In genomic region chr9:102355726-102356125, GRCm38 (mm10) we compare ENCODE assay signal across 21 mouse cellular contexts. TPM values are rescaled to one million over a fixed set of nuclear protein-coding genes. Genes with fewer than 3 reads are reported as not detected.
A peak's percentile ranks its signal among the peaks of the same experiment; 100 is the strongest.
DNase-seq lines count a peak whose midpoint lies in the region; ATAC-seq and TF ChIP-seq lines count a peak whose summit lies in the region.
"Had no signal": no experiment of that assay in that cellular context is flagged by ENCODE, and none has a peak within 500 bp of the region (broad histone marks: within the 10 kb centered on the region; RNA-seq: fewer than 3 reads in every experiment).

No protein-coding gene starts in this region.

- no peak overlapping the region for H3K9ac ChIP-seq in forebrain, embryonic 11.5 days (ENCODE audit: low read length)
- H3K9ac ChIP-seq in forebrain, embryonic 13.5 days: no peak overlapping the region
- H3K9ac ChIP-seq in midbrain, embryonic 11.5 days (ENCODE audit: low read length): no peak overlapping the region
- no peak overlapping the region for H3K9ac ChIP-seq in stomach, postnatal 0 days (ENCODE audit: low read length)
- H3K9ac ChIP-seq: embryonic facial prominence, embryonic 13.5 days; heart, embryonic 13.5 days; hindbrain, embryonic 12.5 days had no signal

- no peaks in the 10 kb centered on the region for H3K9me3 ChIP-seq in forebrain, embryonic 11.5 days (ENCODE audit: control insufficient read depth, low read length)
- no peaks in the 10 kb centered on the region for H3K9me3 ChIP-seq in forebrain, embryonic 13.5 days (replicated peaks)
- H3K9me3 ChIP-seq in midbrain, embryonic 11.5 days (ENCODE audit: control insufficient read depth, low read length): no peaks in the 10 kb centered on the region
- H3K9me3 ChIP-seq in midbrain, embryonic 10.5 days (replicated peaks): no peaks in the 10 kb centered on the region
- H3K9me3 ChIP-seq in stomach, postnatal 0 days (ENCODE audit: control insufficient read depth, low read length): no peaks in the 10 kb centered on the region
- H3K9me3 ChIP-seq: embryonic facial prominence, embryonic 13.5 days; heart, embryonic 13.5 days; hindbrain, embryonic 12.5 days had no signal

- peaks cover 11% of the 10 kb centered on the region for H3K4me1 ChIP-seq in forebrain, embryonic 11.5 days (replicated peaks; ENCODE audit: control insufficient read depth, insufficient read depth, low read length)
- H3K4me1 ChIP-seq in forebrain, embryonic 13.5 days: peaks cover 30% of the 10 kb centered on the region
- H3K4me1 ChIP-seq in midbrain, embryonic 11.5 days (ENCODE audit: control insufficient read depth, insufficient read depth, low read length): peaks cover 15% of the 10 kb centered on the region
- H3K4me1 ChIP-seq in midbrain, embryonic 10.5 days: peaks cover 32% of the 10 kb centered on the region
- H3K4me1 ChIP-seq in stomach, postnatal 0 days (replicated peaks; ENCODE audit: control insufficient read depth, insufficient read depth): no peaks in the 10 kb centered on the region

- peaks cover 19% of the 10 kb centered on the region; the same call in 1 of the 2 replicates for H3K27me3 ChIP-seq in forebrain, embryonic 11.5 days (ENCODE audit: control insufficient read depth, insufficient read depth, low read length)
- H3K27me3 ChIP-seq in forebrain, embryonic 13.5 days: peaks cover 42% of the 10 kb centered on the region
- H3K27me3 ChIP-seq in midbrain, embryonic 11.5 days (ENCODE audit: control insufficient read depth, insufficient read depth, low read length): peaks cover 24% of the 10 kb centered on the region
- H3K27me3 ChIP-seq in midbrain, embryonic 10.5 days (ENCODE audit: low read depth, poor library complexity, severe bottlenecking): peaks cover 65% of the 10 kb centered on the region
- peaks cover 18% of the 10 kb centered on the region for H3K27me3 ChIP-seq in stomach, postnatal 0 days (ENCODE audit: control insufficient read depth, insufficient read depth, low read length)

- no peak overlapping the region for H3K4me2 ChIP-seq in forebrain, embryonic 11.5 days (ENCODE audit: low read depth, low read length, severe bottlenecking)
- no peak overlapping the region for H3K4me2 ChIP-seq in forebrain, embryonic 13.5 days
- H3K4me2 ChIP-seq in midbrain, embryonic 11.5 days: no peak overlapping the region
- no peak overlapping the region for H3K4me2 ChIP-seq in stomach, postnatal 0 days (replicated peaks; ENCODE audit: low read depth)
- H3K4me2 ChIP-seq: embryonic facial prominence, embryonic 13.5 days; heart, embryonic 13.5 days; hindbrain, embryonic 12.5 days had no signal

- peak; percentile 7 for DNase-seq in cerebellum, adult 8-10 months
- DNase-seq in cerebellum, postnatal 4 days (ENCODE audit: low spot score in 2 of 2): no peak
- peak; percentile 32 for DNase-seq in forebrain, embryonic 11.5 days (ENCODE audit: low spot score)
- DNase-seq in midbrain, embryonic 11.5 days (ENCODE audit: low spot score, missing footprints): peak; percentile 79
- DNase-seq in midbrain, embryonic 10.5 days (ENCODE audit: low spot score): no peak
- peak; percentile 9 for DNase-seq in stomach, postnatal 0 days (ENCODE audit: low spot score)
- DNase-seq: adrenal gland, postnatal 10 days; B cell, adult 2 months; cerebellum, postnatal 25 days; gastrocnemius, postnatal 10 days; heart, postnatal 36 days had no signal

- TF ChIP-seq CTCF in stomach, postnatal 0 days (IDR thresholded peaks at IDR 0.05; ENCODE audit: low read depth): no peak

- no peak overlapping the region for H3K4me3 ChIP-seq in forebrain, embryonic 11.5 days (ENCODE audit: low read depth, low read length)
- H3K4me3 ChIP-seq in forebrain, embryonic 13.5 days: no peak overlapping the region
- H3K4me3 ChIP-seq in midbrain, embryonic 11.5 days (ENCODE audit: low read depth, low read length): no peak overlapping the region
- H3K4me3 ChIP-seq in midbrain, embryonic 10.5 days: no peak overlapping the region
- no peak overlapping the region for H3K4me3 ChIP-seq in stomach, postnatal 0 days (ENCODE audit: low read depth, low read length)
- H3K4me3 ChIP-seq: embryonic facial prominence, embryonic 13.5 days; heart, adult 2 months; heart, embryonic 13.5 days; hindbrain, embryonic 12.5 days had no signal

- 50% methylated on average over 3 of the region's 3 CpGs for WGBS in forebrain, embryonic 11.5 days
- 54% methylated on average over 3 of the region's 3 CpGs for WGBS in forebrain, embryonic 13.5 days
- 57% methylated on average over 3 of the region's 3 CpGs for WGBS in midbrain, embryonic 11.5 days
- 53% methylated on average over 3 of the region's 3 CpGs for WGBS in midbrain, embryonic 10.5 days
- WGBS in stomach, postnatal 0 days: 63% methylated on average over 3 of the region's 3 CpGs

- H3K27ac ChIP-seq in forebrain, embryonic 11.5 days (ENCODE audit: low read depth, low read length): no peak overlapping the region
- no peak overlapping the region for H3K27ac ChIP-seq in forebrain, embryonic 13.5 days
- no peak overlapping the region for H3K27ac ChIP-seq in midbrain, embryonic 11.5 days (ENCODE audit: low read depth, low read length)
- no peak overlapping the region for H3K27ac ChIP-seq in midbrain, embryonic 10.5 days (replicated peaks)
- no peak overlapping the region for H3K27ac ChIP-seq in stomach, postnatal 0 days (replicated peaks)
- H3K27ac ChIP-seq: embryonic facial prominence, embryonic 13.5 days; heart, adult 2 months; heart, embryonic 13.5 days; hindbrain, embryonic 12.5 days had no signal

- no peak for TF ChIP-seq EP300 in stomach, postnatal 0 days (optimal IDR thresholded peaks at IDR 0.05)

- no peak for ATAC-seq in forebrain, embryonic 11.5 days (replicated peaks; ENCODE audit: low FRiP score)
- ATAC-seq in forebrain, embryonic 13.5 days: no peak
- no peak for ATAC-seq in midbrain, embryonic 11.5 days (ENCODE audit: low FRiP score)
- no peak for ATAC-seq in stomach, postnatal 0 days (ENCODE audit: low FRiP score, low TSS enrichment)
- ATAC-seq: CD4-positive, CD25-positive, alpha-beta regulatory T cell, adult 4 months; forebrain, embryonic 16.5 days; hindbrain, embryonic 16.5 days; inflammation-experienced regulatory T-cells, adult 6 months had no signal

- H3K36me3 ChIP-seq in forebrain, embryonic 11.5 days (ENCODE audit: control insufficient read depth, insufficient read depth, low read length): no peaks in the 10 kb centered on the region
- no peaks in the 10 kb centered on the region for H3K36me3 ChIP-seq in forebrain, embryonic 13.5 days (ENCODE audit: poor library complexity, severe bottlenecking)
- no peaks in the 10 kb centered on the region for H3K36me3 ChIP-seq in midbrain, embryonic 11.5 days (ENCODE audit: control insufficient read depth, insufficient read depth, low read length)
- H3K36me3 ChIP-seq in midbrain, embryonic 10.5 days: no peaks in the 10 kb centered on the region
- no peaks in the 10 kb centered on the region for H3K36me3 ChIP-seq in stomach, postnatal 0 days (ENCODE audit: control insufficient read depth, insufficient read depth, low read length)
- H3K36me3 ChIP-seq: embryonic facial prominence, embryonic 13.5 days; G1E; heart, embryonic 13.5 days; hindbrain, embryonic 12.5 days had no signal

RNA-seq across cellular contexts. Expression of gene Ephb1, which starts 1.2 kb away (rescaled TPM):
- polyA plus RNA-seq in forebrain, embryonic 11.5 days (2014; fragmentation: Nextera tagmentation; extraction: Ambion mirVana): 19.8 and 19.9 TPM in 2 replicates
- polyA plus RNA-seq in forebrain, embryonic 13.5 days (2015; fragmentation: Nextera tagmentation; extraction: Ambion mirVana): 23.0 and 29.4 TPM in 2 replicates
- 17.8 and 18.8 TPM in 2 replicates for polyA plus RNA-seq in midbrain, embryonic 11.5 days (2014; fragmentation: Nextera tagmentation; extraction: Ambion mirVana)
- polyA plus RNA-seq in midbrain, embryonic 10.5 days (2016; fragmentation: Nextera tagmentation; extraction: Ambion mirVana): 9.5 and 14.7 TPM in 2 replicates
- polyA plus RNA-seq in stomach, postnatal 0 days (2015; fragmentation: Nextera tagmentation; extraction: Ambion mirVana): 1.0 and 1.1 TPM in 2 replicates
- polyA plus RNA-seq: CD4-positive, CD25-positive, alpha-beta regulatory T cell, adult 4 months; G1E; inflammation-experienced regulatory T-cells, adult 6 months had no signal

Comparison
In these comparisons a context has a peak if more than half of its experiments do, and no peak if none do; other contexts are left out.
1. DNase-seq: peak in cerebellum, adult 8-10 months (single experiment), forebrain, embryonic 11.5 days (single experiment), midbrain, embryonic 11.5 days (single experiment) and stomach, postnatal 0 days (single experiment); none in cerebellum, postnatal 4 days (0 of 2) and midbrain, embryonic 10.5 days (single experiment).